Mouse (Mus musculus) liver, embryonic 14 days (tissue): ENCODE results near the gene Msl3l2. TPM values are rescaled to one million over a fixed set of nuclear protein-coding genes. Genes with fewer than 3 reads are reported as not detected.

Experiments
- polyA plus RNA-seq: library from polyadenylated mRNA; depleted of rRNA; stranded (reverse); fragments of >200 nt; gene quantifications from 2 replicates; pipeline ENCODE4 v1.2.3, GENCODE M21; 2012; rRNA removed

Gene Msl3l2
- 0.89 TPM in 2 replicates for polyA plus RNA-seq

DNA sequence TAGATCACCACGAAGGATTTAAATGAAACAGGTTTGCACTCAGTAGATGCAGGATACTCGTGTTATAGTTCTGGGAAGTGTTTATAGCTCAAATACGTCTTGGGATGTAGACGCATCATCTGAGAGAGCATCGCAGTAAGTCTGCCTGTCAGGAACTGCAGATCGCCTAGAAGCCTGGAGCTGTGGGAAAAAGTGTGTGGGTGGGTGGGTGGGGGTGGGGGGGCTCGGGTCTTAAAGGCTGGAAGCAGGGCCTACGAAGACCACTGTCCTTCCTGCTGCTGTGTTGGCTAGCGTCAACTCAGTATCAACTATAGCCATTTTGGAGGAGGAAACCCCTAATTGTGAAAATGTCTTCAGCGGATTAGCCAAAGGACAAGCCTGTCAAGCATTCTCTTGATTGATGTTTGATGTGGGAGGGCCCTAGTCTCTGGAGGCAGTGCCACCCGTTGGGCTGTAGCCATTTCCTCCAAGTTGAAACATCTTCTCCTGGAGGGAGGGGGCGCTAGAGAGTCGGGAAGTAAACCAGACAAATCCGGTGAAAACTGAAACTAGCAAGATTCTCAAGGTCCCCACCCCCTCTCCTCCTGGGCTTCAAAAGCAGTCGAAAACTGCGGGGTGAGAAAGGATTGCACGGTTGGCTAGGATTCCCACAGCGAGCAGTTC lies at the start of gene Msl3l2:
TSS of gene Msl3l2 (plus strand) at position 585 of the 663 bp plus-strand sequence.

Other genes starting within 250 kb of the Msl3l2 start
- gene Tbc1d32, start 121.8 kb downstream of the Msl3l2 start, polyA plus RNA-seq = 0.27 and 0.33 TPM in 2 replicates